Mouse (Mus musculus) adrenal gland, adult 8-10 months (tissue): Measurements from ENCODE around the gene Stag1. TPM values are rescaled to one million over a fixed set of nuclear protein-coding genes. Genes with fewer than 3 reads are reported as not detected.

ENCODE experiments used
- DNase-seq: peaks from one replicate; pipeline ENCODE4 v3.0.0; 2022
- total RNA-seq, 4 experiments: library from RNA; stranded (reverse); gene quantifications; 2 replicates each; pipeline ENCODE4 v1.2.4; 2022

Gene Stag1
- total RNA-seq, 4 experiments from 2014 or later, result 34.0 to 46.9 (median 36.2) TPM

DNA sequence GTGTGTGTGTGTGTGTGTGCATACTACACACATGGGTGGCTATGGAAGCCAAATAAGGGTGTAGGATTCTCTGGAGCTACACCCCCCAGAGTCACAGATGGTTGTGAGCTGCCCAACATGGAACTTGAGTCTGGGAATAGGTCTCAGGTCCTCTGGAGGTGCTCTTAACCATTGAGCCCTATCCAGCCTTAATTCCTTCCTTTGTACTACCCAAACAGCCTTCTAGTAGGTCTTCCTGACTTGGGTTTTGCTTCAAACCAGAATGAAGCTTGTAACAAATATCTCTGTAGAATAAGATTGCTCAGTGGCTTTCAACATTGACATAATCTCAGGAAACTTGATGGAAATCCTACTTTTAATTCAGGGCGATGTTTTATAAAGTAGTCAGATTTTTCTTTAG lies 7.9 kb downstream of the Stag1 start:
- DNase-seq, result no peak

DNA sequence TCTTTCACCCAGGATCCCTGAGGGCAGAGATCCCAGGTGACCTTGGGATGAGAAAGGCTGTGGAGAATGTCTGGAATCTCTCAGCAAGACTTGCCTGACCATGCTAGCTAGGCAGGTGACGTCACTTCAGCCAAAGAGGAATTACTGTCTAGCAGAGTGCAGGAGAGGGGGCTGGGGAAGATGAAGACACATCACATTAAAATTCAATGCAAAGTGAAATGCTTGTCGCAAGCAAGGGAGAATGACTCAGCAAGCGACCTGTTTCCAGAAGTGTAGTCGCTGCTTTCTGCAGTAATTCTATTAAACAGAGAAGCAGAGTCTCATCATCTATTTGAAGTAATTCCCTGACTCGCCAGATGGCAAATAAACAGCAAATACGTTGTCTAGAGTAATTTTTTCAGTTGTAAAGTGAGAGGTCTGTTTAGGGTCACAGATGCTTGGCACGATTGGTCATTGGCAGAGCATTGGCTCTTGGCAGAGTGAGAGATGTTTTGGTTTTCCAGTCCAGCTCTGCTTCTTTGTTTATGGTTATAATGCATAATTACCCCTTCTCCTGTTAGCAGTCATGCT lies 8.5 kb downstream of the Stag1 start:
- peak; percentile 31 for DNase-seq

DNA sequence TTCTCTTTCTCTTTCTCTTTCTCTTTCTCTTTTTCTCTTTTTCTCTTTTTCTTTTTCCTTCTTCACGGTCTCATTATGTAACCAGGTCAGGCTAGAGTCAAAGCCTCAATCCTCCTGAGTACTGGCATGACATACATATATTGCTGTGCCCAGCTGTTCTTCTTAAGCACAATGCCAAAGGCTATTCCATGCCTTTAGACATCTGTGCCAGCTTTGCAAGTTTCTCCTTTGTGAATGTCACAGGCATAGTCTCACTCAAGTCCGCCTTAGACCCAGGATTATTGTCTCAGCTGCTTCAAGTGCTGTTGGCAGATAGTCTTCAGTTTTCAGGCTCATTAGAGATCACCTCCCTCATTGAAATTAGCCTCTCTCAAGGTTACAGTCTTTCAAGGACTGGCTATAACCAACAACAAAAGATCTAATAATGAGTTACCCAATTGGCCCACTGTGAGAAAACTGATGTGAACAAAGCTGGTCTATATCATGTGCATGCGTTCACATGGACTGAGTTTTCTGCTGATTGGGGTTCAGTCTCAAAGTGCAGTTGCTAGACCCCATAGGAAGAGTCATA lies 16.0 kb downstream of the Stag1 start:
- no peak for DNase-seq

DNA sequence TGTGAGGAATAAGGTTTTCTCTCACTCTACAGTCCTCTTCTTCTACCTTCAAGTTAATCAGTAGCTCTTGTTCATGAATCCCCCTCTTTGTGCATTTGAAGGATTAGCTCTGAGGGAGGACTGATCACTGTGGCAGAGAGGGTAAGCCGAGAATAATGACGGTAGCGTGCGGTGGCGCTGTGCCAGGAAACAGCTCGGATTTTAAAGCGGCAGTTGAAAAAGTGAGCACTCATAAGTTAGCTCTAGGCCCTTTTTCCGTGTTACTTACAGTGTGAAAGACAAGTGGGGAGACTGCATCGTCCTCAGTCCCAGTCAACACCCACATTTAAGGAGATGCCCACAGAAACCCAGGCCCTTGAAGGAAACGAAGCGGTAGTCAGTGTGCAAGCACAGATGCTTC lies 19.3 kb downstream of the Stag1 start:
- peak; percentile 10 for DNase-seq

DNA sequence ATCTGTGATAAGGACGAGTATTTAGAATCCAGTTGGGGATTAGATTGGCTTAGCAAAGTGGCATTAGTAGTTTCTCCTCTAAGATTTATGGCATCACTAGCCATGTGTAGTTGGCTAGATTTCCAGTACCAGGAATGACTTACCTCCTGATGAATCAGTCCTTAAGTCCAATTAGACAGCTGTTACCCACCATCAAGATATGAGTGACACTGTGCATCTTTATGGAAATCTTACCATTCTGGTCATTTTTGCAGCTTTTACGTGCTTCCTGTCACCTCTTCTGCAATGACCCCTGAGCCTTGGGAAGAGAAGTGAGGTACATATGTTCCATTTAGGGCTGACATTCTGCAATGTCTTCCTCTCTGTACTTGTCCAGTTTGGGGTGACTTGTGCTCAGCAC lies 28.7 kb downstream of the Stag1 start:
- no peak for DNase-seq

DNA sequence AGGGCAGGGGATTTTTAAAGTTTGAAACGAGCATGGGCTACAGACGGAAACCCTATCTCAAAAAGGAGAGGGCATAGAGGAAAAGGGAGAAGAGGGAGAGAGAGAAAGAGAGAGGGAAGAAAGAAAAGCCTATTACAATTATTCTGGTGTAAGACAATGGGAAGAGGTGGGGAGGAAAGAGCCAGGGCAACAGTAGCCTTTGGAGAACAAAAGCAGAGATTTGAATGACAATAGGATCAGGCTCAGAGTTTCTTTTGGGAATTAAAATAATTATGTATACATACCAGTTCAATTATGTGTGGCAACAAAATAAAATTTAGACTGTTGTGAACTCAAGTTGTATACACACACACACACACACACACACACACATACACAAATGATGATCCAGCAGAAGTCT lies 43.2 kb downstream of the Stag1 start:
- no peak for DNase-seq

DNA sequence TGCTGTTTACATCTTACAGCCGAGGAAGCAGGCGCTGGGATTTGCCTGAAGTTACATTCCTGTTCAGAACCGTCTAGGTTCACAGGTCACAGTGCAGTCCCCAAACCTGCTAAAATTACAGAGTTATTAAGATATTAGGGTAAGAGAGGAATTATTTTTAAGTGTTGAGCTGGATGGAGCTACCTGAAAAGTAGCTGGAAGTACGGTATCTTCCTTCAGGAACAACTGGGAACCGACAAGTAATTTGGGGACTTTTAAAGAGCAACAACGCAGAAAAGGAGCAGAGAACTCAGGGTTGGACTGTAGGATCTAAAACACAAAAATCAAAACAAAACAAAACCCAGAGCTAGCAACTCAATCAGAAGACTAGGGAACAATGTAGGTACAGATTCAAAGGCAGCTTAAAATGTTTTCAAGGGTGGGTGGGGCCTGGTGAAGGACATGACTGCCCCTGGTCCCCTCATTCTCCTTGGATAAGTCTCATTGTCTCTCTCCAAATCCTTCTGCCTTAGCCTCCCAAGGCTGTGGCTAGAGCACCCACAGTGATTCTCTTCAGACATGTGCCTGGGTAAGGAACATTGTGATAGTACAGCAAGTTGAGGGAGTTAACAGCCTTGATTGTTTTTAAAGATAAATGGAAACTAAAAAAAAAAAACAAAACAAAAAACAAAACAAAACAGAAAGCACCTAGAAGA lies 43.9 kb downstream of the Stag1 start:
- DNase-seq, result no peak

DNA sequence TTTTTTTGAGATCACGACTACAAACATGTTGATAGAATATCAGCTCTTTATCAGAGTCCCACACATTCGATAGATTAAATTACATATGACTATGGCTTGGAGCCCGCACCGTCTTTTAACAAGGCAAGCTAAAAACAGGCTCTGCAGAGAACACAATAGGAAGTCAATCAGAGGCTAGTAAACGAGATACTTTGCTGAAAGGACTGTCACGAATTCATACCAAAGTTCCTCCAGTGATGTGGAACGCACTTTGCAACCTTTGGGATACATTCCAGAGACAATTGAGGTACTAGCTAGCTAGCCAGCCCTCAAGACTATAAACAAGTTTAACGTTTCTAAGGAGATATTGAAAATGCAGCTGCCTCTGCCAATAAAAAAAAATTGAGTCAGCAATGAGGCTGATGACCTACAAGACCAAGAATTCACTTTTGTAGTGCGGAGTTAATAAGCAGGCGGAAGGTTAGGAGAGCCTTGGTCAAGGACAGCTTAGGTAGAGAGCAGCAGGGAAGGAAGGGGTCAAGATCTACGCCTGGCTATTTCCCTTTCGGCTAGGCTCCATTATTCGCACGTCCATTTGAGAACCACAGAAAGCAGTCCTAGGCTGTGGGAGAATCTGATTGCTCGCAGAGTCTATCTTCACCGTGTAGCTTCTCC lies 44.7 kb downstream of the Stag1 start:
- no peak for DNase-seq

DNA sequence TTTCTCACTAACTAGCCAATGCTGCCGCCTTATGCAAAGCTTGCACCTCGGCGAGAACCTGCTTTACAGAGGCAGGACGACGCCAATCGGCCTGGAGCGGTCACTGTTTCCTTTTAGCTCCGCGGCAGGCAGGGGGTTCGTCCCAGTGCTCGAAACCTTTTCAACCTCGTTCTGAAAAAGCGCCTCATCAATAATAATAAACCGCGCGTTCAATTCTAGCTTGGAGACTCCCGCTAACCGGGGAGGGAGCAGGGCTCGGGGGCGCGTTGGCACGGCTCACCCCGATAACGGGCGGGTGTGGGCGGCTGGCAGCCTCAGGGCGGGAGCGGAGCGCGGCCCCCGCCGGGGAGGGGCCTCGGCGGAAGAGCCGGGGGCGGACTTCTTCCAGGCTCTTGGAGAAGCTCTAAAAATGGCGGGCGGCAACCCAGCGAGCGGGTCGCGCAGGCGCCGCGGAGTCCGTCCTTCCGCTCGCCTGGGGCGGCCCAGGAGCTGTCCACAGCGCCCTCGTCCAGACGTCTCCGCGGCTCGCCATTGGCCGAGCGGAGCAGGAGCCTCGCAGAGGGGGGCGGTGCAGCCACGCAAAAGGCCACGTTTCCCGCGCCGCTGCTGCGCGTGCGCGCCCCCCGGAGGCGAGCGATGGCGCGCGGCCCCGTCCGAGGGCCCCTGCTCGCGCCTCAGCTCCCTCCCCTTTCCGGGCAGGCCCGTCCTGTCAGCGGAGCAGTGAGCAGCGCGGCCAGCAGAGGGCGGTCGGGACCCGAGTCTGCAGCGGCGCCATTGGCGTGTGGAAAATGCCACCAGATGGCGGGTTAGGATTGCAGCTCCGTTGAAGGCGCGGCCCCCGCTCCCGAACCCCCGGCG lies 45.5 kb downstream of the Stag1 start:
- DNase-seq, result peak; percentile 98

DNA sequence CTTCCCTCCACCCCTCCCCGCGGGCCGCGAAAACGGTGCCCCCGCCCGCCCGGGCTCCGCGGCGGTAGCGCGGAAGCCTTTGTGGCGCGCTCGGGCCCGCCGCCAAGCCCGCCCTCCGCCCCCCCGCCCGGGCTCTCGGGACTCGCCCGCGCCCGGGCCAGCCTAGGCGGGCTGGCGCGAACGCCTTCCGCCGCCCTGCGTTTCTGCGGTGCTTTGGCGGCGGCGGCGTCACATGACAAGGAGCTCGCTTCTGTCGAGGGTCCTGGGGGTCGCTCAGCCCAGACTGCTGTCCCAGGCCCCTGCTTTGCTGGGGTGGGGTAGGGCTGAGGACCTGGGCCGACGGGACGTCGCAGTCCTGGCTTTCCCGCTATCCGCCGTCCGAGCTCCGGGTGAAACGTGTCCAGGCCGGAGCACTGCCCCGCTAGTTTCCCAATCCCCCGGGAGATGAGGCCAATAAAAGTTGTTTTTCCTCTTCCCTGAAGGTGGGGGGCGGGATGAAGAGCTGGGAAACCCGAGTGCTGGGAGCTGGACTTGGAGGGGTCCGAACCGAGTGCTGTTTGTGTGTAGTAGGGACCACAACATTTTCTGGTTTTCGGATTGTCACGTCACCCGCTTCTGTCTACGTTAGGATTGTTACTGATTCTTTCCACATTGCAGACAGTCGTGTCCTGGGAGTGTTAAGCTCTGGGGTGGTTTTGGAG lies 46.6 kb downstream of the Stag1 start:
- peak; percentile 64 for DNase-seq

DNA sequence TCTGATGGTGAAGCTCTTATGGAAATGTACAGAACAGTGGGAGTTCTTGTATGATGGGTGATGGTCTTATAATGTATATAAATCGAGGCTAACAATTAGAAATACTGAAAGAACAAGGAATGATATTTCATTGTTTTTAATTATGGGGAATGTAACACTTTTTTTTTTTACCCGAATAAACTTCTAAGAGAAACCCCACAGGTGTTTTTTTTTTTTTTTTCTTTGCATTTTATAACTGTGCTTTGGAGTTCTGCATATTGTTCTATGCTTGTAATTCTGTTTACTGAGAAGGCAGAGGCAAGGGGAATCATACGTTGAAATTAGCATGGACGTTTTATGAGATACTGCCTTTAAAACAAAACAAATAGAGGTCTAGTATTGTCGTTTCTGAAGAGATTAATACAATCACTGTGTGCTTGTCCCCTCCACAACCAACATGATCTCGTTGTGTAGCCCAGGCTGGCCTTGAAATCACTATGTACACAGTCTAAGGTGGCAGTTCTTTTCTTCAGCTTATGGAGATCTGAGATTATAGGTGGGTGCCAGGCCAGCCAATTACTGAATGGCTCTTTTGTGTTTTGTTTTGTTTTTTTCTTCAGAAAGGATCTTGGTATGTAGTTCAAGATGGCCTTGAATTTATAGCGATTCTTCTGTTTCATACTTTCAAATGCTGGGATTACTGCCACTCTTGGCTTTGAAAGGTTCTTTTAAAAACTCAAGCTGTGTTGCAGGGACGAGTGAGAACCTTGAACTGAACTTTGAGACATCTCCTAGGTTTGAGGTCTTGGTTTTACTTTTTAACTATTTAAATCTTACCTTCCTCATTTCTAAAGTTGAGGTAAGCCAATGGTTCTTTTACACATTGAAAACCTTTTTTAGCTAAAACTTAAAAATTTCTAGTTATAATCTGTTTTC lies 47.7 kb downstream of the Stag1 start:
- DNase-seq, result no peak

DNA sequence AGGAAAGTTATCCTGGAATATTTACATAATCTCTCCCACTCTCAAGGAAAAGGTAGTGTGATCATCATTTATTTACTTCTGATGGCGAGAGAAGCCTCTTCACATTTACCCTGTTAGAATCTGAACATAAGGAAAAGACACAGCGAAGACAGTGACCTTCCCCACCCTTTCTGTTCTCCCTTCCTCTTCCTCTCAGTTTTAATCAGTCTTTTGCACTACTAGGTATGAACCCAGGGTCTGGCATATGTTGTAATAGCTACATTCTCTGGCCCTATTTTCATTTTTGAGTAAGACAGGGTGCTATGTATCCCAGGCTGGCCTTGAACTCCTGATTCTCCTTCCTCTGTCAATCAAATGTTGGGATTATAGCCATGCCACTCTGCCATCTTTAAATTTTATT lies 48.7 kb downstream of the Stag1 start:
- no peak for DNase-seq

DNA sequence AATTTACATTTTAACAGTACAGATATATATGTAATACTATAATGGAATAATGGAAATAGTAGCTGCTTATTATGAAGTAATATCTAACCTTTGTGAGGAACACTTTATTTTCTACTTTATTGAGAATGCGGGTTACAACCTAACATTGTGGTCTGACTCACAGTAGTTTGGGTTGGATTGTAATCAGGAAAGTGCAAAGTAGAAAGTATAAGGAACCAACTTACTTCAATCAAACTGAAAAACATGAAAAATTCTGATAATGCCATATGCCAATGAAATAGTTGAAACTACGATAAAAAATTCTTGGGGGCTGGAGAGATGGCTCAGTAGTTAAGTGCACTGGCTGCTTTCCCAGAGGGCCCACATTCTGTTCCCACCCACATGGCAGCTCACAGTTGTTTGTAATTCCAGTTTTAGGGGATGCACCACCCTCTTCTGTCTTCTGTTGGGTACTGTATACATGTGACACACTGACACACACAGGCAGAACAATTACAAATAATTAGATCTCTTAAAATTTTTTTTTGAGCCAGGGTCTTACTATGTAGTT lies 50.3 kb downstream of the Stag1 start:
- DNase-seq, result no peak

DNA sequence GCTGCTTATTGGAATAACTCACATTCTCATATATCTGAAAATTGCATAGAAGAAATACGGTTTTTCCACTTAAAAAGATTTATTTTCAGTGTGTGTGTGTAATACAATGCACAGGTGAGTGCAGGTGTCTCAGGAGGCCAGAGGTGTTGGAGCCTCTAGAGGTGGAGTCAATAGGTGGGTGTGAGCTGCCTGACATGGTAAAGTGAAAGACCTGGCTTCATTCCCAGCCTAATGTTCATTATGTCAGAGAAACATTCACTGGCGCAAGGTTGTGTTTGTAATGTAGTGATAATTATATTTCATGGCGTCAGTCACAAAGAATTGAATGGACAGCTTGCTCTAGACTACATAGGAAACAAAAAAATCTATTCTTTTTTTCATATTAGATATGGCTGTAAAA lies 56.5 kb downstream of the Stag1 start:
- DNase-seq, result no peak

DNA sequence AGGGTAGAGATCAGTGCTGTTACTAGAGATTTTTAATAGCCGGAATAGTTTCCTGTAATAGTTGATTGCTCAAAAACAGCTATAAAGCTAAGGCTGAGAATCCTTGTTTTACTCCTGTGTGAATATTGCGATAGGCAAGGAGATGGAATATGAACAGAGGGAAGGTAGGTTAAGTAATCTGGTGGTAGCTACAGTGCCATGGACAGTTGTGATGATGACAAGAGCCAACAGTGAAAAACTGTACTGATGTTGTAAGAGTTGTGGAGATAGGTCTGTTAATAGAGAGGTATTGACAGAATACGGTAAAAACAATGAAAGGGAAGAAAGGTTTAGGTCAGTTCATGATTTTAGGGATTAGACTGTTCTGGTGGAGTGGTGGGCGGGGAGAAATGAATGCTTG lies 58.5 kb downstream of the Stag1 start:
- DNase-seq, result no peak

DNA sequence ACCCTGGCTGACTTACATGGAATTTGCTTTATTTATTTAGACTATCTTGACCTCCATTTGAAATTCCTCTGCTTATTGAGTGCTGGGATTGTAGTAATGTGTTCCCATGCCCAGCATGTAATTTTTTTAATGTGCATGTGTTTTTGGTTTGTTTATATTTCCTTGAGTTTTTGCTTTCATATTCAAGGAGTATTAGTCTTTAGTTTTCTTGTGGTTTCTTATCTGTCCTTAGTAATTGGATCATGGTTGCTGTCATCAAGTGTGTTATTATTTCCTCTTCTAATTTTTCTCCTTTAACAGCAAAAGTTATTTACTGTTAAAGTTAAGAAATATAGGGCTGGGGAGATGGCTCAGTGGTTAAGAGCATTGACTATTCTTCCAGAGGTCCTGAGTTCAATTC lies 63.0 kb downstream of the Stag1 start:
- DNase-seq, result no peak

DNA sequence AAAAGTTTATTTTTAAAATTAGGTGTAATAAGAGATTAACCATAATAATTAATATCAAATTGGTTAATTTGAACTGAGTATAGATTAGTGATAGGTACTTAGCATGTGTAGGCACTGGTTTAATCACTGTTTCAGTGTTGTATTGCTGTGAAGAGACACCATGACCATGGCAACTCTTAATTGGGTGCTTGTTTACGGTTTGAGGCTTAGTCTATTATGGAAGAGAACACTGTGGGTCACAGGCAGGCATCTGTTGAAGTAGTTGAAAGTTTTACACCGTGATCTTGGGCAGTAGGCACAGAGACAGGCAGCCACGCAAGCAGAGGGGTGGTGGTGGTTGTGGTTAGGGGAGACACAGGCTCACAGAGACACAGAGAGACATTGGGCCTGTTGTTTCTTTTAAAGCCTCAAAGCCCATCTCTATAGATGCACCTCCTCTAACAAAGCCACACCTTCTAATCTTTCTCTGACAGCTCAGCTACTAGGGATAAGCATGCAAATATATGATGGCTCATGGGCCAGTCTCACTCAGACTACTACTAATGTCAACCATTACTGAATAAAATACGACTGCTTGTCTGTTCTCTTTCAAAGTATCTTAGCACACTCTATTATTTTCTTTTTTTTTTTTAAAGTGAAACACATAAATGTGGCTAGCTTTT lies 66.0 kb downstream of the Stag1 start:
- DNase-seq, result no peak

DNA sequence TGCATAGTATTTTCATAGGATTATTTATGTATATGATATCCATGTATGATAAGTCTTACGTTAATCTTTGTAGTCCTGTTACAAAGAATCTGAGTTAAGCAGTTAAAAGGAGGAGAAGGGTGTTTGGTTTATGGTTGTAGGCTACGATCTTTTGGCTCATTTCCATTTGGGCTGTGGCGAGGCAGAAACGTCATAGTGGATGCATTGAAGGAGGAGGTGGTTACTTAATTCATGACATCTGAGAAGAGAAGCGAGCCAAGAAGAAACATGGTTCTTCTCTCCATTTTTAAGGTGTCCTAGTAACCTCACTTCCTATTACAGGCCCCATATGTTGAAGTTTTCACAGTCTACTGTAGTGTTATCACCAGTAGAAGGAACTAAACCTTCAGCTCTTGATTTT lies 72.6 kb downstream of the Stag1 start:
- no peak for DNase-seq

DNA sequence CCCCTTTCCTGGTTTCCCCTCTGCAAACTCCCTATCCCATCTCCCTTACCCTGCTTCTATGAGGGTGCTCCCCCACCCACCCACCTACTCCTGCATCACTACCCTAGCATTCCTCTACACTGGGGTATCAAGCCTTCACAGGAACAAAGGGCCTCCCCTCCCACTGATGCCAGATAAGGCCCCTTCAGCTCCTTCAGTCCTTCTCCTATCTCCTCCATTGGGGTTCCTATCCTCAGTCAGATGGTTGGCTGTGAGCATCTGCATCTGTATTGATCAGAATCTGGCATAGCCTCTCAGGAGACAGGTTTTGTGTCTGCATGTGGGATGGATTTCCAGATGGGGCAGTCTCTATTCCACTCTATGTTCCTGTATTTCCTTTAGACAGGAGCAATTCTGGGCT lies 81.4 kb downstream of the Stag1 start:
- no peak for DNase-seq

DNA sequence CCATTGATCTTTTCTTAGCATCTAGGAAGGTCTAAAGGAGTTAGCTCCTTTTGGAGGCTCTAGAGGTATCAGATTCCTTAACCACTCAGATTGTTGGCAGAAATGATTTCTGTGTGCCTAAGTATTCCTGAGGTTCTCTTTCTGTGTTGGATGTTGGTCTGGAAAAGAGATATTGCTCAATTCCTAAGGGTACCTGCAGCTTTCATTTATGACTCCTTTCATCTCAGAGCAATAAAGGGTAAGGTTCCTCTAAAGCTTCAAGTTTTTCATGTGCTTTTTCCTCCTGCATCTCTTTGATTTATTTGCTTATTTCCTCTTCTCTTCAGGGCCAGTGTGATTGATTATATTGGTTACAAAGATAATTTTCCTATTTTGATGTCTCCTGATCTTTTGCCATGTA lies 84.7 kb downstream of the Stag1 start:
- no peak for DNase-seq
